Mouse (Mus musculus) right cerebral cortex, postnatal 36 days (tissue): ENCODE data around the gene Pknox2.
A peak's percentile ranks its signal among the peaks of the same experiment; 100 is the strongest.

Experiments used
- DNase-seq, 2 experiments: peaks; one replicate each; pipeline ENCODE4 v3.0.0; 2022; ENCODE audit warnings: low spot score in 2 of 2, mixed read lengths in 1 of 2

The Pknox2 gene

DNA sequence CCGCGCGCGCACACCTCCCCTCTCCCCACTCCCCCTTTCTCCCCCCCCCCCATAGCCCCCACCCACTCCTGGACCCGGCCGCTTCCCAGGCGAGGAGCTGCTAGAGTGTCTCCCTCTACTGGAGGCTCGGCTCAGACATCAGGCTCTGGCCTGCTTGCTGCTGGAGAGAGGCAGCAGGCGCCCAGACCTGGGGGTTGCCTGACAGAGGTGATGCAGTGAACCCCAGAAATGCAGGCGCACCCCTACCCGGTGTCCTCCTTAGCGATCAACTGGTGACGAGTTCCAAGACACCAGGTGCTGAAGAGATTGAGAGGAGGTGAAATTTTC is at the start of gene Pknox2:
Pknox2 (minus strand) TSS at position 49 of the 327 bp plus-strand sequence.
- DNase-seq, result peak; percentile 81 to 83

DNA sequence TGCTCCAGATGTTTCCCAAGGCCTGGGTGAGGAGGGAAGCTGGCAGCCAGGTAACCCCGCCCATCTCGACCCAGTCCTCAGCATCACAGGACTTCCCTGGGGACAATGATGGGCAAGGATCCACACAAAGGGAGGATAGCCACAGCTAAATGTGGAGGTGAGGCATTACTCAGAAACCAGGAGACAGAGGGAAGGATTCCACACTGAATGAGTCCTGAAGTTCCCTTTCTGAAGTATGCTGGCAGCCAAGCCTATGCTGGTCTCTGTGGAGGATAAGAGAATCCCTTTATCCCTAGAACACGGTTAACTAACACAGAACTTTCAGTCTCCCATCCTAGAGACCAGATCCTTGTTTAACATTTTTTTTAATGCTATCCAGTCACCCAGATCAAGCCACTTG is 40.8 kb upstream of the Pknox2 start:
- no peak for DNase-seq

DNA sequence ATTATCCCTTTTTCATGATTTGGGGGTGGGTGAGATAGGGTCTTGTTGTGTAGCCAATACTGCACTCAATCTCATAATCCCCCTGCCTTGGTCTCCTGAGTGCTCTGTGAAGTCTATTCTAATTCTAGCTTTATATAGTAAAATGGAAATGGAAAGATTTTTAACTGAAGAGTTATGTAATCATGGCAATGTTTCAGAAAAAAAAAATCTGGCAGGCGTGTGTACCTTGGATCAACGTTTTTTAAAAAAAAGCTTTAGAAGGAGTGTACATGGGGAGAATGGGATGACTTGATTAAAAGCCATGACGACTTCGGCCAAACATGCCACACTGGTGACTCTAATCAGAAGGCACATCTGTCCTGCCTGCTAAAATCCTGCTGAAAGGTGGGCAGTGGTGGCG is 40.2 kb upstream of the Pknox2 start:
- DNase-seq, result no peak

DNA sequence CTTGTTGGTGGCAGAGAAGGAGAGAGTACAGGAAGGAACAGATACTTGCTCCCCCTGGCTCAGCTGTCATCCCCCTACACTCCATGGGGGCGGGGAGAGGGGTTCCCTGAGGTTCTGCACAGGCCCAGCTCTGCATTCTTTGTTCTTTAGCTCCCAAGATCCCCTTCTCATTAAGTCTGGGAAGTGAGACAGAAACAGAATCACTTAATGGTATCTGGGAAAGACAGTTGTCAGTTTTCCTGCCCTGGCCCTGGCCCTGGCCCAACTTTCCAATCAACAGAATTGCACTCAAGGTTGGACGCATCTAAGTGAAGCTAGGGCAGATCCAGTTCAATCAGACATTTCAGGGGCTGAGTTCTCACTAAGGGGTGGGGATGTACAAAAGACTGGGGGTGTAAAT is 36.0 kb upstream of the Pknox2 start:
- no peak for DNase-seq

DNA sequence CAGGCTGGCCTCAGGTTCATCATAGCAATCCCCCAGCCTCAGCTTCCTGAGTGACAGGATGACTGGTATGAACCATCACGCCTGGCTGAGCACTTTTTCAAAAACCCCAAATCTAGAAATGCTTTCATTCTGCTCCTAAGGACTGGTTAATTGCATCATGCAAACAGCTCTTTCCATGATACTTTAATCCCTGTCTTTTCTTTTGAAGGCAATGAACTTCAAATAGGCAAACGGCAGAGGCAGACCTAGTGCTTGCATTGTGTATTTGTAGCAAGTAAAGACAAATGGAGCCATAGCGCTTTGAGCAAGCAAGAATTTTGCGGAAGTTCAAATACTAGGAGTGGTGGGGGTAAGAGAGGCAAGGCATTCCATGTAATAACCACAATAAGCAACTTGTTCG is 34.4 kb upstream of the Pknox2 start:
- DNase-seq, result no peak

DNA sequence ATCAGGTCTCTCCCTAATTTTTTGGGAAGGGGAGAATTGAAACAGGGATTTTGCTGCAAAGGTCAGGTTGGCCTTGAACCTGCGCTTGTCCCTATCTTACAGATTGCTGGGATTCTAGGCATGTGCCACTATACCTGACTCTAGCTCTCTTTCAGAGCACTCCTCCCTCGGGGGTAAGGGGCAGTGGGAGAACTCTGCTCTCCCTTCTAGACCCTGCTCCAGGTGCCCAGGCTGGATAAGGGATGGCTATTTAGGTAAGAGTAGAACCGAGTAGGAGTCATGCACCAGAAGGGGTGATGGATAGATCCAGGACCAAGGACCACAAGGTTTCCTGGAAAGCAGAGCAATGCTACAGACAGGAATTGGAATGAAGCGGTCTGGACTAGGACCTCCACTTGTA is 32.4 kb upstream of the Pknox2 start:
- no peak for DNase-seq

DNA sequence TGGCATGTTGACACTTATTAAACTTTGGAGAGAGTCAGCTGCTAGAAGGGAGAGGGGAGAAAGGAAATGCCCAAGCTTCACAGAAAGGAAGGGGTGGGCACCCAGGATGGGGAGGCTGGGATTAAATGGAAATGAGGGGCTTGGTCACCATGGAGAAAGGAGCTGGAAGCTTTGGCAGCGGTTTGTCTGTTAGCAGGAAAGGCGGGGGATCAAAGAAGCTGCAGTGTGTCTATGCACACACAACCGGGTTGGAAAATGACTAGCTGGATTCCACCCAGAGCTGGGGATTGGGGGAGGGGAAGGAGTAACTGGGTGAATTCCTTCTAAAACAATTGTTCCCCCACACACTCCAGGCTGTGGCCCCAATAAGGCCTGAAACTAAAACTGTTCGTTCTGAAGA is 31.7 kb upstream of the Pknox2 start:
- peak in 1 of 2 experiments; percentile 25 for DNase-seq

DNA sequence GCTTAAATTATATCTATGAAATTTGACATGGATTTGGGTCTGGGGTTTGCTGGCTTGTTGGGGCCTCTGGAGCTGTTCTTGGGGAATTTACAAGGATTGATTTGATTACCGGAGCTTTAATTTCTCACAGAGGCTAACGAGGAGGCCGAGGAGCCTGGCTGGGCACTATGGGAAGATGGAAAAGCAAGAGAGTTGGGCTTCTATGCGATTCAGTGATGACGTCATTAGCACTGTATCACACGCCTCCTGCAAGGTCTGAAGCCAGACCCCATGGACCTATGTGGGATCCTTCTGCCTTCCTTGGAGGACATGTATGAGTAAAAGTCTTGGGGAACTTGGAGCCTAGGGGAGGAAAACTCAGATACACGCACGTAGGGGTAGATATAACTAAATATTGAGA is 30.3 kb upstream of the Pknox2 start:
- no peak for DNase-seq

DNA sequence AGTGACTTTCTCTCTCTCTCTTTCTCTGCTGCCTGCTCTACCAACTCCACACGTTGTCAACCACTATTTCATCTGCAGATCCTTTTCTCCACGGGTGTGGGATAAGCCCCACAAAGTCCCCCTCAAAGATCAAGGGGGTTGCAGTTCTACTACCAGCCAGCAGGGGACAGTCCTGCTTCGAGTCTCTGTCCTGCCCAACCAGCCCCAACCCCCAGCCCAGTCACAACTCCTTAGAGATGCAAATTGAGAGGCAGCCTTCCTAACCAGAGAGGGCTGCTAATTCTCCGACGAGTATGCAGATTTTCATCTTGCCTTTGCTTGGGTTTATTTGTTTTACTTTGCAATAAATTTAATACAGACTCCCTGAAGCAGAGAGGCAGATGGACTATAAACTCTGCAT is 29.9 kb upstream of the Pknox2 start:
- peak; percentile 66 to 67 for DNase-seq

DNA sequence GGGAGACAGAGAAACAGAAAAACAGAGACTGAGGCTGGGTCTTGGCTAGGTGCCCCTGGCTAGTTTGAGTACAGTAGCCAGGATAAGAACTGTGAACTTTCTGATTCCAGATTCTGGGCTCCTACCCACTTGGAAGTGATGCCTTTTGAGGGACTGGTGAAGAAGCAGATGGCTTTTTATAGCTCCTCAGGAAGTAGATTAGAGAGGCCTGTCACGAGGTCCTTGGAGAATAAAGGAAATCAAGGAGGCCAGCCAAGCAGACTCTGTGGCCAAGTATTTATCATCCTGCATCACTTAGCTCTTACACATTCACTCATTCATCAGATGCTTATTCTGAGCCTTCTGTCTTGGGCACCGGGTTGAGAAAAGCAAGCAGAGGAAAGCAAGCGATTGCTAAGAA is 28.8 kb upstream of the Pknox2 start:
- DNase-seq, result no peak

DNA sequence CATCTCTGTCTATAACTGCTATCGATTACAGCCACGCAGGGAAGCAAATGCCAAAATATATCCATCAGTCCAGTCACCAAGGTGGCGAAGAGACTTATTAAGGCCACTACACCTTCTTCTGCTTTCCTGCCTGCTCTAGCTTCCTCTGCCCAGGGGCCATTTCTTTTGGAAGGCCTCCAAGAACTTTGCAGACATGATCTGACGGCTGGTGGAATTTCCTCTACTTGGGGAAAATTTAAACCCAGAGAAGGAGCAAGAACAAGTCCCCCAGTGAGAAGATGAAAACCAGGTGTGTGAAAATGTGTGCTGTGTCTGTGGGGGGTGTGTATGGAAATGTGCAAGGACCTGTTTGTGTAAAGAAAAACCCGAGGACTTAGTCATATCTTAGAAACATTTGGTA is 26.2 kb upstream of the Pknox2 start:
- DNase-seq, result no peak

DNA sequence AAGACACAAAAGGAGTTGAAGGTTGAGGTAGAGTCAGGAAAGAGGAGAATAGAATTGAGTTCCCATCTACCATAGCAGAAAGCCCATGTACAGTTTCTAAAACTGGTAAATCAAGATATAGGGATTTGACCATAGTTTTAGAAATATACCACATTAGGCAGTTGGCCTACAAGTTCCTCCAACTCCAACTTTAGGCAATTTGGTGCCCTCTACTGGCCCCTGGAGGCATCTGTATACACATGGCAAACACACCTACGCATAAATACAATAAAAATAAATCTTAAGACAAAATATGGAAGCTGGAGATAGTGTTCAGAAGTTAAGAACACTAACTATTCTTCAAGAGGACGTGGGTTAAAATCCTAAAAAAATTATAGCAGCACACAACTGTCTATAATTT is 19.7 kb upstream of the Pknox2 start:
- no peak for DNase-seq

DNA sequence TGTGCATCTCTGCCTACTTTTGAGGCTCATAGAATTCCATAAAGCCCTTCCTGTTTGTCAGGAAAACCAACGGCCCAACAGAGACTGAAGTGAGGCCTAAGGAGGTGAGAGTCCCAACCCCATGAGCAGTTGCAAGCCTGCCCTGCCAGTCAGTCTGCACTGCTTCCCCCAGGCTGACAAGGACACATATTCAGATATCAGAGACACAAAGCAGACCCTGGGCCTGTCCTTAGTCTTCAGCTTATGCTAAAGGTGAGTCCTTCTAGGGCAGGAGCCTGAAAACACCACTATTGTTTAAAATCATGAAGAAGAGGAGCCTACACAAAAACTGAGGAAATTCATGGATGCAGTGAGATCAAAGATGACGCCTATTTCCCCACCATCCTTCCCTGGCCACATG is 13.5 kb upstream of the Pknox2 start:
- no peak for DNase-seq

DNA sequence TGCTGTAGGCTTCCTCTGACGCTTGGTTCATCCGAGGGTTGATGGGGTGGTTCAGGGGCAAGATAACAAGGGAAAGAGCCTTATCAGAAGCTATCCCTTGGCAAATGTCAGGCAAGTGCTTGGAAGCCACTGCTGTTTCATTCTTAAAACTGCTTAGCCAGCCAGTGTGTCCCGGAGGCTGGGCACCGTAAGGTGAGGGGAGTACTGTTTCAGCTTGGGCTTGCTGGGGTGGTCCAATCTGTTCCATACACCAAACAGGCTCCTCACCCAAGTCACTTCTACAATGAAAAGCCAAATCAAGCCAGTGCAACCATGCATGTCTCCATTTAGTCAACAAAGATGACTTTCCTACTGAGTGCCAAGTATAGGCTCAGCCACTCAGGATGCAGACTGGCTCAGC is 679 bp upstream of the Pknox2 start:
- DNase-seq, result no peak

DNA sequence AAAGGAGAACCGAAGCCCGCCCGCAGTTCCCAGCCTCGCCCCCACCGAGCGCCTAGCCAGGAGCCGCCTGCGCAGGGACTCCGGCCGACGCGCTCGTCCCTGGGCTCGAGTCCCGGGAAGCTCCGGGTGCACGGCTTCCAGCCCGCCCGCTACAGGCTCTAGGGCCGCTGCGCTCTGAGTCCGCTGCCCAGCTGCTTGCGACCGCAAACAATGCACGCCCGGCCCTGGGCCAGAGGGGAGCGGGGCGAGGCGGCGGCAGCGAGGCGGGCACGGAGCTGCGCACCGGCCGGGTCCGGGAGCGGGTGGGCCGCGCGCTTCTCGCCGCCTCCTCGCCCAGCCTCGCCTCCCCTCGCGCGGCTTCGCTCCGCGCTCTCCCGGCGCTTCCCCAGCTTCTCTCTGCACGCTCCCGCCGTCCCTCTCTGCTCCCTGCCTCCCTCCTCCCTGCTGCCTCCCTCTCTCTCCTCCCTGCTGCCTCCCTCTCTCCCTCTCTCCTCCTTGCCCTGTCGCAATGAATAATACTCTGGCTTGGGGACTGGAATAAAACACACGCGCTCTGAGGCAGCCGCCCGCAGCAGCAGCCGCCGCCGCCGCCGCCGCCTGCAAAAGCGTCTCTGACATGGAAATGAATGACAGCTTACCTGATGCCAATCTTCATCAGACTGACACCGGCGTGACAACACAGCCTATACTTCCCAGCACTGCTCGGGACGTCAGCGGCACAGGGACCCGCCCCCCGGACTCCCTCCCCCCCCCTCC is 426 bp downstream of the Pknox2 start:
- DNase-seq, result peak; percentile 75 to 81

DNA sequence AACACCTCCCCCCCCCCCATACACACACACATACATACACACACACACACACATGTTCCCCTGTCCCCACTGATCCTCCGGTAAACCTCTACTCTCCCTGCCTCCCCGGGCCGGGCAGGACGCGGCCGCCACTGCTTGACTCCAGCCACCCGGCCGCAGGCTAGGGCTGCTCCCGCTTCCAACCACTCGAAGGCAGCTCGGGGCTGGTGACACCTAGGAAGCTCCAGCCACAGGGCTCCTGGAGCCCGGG is 929 bp downstream of the Pknox2 start:
- DNase-seq, result no peak

DNA sequence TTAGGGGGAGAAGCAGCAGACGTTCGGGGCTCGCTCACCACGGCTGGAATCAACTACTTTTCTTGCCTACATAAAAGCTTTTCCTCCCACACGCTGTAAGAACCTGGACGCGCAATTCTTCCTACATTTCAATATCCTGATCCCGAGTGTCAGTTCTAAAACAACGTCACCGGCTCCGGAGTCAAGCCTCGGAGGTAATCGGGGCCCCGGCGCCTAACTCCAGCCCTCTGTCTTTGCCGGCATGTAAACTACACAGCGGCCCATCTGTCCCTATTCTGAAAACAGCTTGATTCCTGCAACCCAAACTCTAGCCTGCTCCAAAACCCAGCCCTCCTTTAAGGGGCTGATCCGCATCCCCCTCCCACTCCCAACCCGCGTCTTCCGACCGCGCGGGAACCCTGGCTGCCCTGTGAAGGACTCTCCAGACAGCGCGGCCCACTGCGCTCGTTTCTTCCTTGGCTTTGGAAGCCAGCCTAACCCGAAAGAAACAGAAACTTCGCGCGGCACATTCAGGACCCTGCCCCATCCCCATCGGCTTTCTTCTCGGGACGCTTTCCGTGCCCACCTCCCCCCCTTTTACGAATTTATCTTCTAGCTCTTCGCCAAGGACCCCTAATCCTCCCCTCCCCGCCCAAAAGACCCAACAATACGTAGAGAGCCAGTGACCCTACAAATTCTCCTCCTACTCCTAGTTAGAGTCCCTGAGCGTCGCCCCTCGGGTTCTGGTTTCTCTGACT is 1.4 kb downstream of the Pknox2 start:
- no peak for DNase-seq

DNA sequence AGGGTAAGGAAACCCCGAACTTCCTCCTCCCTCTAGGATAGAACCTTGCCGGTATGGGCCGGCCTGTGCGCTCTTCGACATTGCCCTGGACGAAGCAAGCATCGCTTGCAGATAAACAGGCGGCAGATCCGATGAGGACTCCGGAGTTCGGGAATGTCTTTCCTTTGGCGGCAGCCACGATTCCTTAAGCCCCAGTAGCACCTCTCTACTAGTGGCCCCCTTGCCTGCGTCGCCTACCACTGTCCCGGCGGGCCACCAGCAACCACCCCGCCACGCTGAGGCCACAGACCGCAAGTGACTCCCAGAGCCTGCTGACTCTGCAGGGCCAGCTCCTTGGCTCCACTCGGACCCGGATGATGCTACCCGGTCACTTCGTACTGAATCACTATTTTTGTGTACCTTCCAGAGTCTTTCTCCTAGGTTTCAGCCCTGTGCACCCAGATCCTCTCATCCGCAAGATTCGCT is 2.0 kb downstream of the Pknox2 start:
- DNase-seq, result no peak

DNA sequence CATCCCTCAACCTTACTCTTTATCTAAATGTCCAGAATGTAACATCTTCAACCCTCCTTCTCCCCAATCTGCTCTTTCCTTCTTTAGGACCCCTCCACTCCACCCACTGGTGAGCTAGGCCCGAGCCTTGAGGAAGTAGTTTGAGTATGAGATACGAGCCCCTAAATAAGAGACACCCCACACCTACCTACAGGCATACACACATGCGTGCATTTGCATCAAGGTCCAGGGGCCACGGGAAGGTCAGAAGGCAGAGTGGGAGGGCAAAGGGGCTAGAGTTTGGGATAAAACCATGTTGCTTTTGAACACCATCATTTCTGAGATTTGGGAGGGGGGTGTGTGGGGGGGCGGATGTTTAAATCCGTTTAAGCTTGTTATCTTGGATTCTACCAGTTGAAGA is 2.5 kb downstream of the Pknox2 start:
- no peak for DNase-seq

DNA sequence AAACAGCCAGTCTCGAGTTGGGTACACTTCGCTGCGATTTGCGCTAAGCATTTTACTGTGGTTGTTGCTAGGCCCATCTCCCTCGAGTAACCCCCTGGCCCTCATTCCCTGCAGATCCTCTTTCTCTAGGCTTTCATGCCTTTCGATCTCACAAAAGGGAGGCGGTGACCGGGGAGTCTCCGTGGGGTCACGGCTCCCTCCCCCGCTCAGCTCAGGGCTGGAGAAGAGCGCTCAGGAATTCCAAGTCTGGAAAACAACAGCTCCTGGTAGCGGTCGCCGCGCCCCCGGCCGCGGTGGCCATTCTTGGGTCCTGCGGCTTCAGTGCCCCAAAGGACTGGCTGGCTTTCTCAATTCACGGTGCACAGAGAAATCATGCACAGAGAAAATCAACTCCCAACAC is 3.0 kb downstream of the Pknox2 start:
- no peak for DNase-seq

DNA sequence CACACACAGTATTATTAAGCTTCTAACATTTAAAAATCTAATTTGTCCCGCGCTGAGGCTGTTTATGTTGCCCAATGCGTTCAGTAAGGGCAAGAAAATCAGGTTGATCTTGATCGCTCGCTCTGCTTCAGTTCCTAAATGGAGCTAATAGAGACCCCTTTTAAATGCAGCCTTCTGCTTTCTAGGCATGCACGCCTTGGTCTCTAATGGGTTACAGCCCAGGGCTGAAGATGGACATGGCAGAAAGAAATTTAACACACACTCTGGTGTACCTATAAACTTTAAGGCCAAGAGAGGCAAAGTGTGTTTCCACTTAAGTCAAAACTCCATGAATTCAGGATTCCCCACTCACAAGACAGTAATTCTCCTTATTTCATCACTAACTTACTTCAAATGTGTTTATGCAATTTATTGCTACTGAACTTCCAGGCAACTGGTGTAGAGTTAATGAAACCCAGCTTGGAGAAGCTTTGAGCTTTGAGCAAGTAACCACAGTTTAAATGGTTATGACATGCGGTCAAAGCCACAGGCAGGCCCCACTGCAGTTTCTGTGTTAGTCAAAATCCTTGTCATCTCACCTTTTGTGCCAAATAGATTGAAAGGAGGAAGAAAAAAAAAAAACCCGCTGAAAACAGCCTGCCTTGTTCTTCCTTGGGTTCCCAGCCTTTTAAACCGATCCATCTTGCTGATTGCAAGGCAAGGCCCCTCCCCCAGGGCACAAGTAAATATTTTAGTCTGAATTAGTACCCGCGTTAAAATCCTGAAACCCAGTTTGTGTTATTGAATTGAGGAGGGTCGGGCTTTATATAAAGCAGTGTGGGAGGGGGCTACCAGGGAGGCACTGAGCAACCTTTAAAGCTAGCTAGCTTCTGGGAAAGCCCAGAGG is 3.9 kb downstream of the Pknox2 start:
- DNase-seq, result no peak

DNA sequence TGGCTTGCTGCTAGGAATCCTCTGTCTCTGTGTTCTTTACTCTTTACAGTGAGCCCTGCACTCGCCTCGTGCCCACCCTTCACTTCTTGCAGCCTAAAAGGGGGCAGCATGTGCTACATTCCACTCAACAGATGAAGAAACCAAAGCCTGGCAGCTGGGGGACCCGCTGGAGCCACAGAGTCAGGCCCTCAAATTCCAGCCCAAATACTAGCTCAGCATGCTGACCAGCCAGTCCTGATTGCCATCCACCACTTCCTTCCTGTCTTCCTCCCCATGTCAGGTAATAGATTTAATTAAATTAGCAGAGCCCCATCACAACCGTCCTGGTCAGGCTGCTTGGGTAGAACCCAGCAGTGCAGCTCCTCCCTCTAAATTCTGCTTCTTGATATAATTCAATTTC is 5.1 kb downstream of the Pknox2 start:
- no peak for DNase-seq
